Mouse (Mus musculus) hindbrain, embryonic 15.5 days (tissue): ENCODE measurements around the gene Borcs8. TPM values are rescaled to one million over a fixed set of nuclear protein-coding genes. Genes with fewer than 3 reads are reported as not detected.

Experiments
- ATAC-seq: fragments of 200-750 bp; cut with Nextera tagmentation; 2 replicates; pipeline ENCODE4 v1.8.0; 2017; ENCODE audit warnings: low read depth, moderate number of reproducible peaks, moderate TSS enrichment; ENCODE audit not compliant: low FRiP score
- H3K27ac ChIP-seq: fragments of 300-500 bp; sonication (generic); replicated peaks from 2 replicates; pipeline ENCODE4 v1.5.1; 2015; ENCODE audit warnings: mild to moderate bottlenecking, inconsistent platforms
- H3K27me3 ChIP-seq: fragments of 300-500 bp; sonication (generic); 2 replicates; pipeline ENCODE4 v1.6.1; 2015; ENCODE audit warnings: control low read depth, inconsistent platforms
- H3K36me3 ChIP-seq: fragments of 300-500 bp; sonication (generic); 2 replicates; pipeline ENCODE4 v1.6.1; 2015; ENCODE audit warnings: control low read depth, inconsistent platforms
- H3K4me1 ChIP-seq: fragments of 300-500 bp; sonication (generic); replicated peaks from 2 replicates; pipeline ENCODE4 v1.6.1; 2015; ENCODE audit warnings: control low read depth, inconsistent platforms
- H3K4me2 ChIP-seq: fragments of 300-500 bp; sonication (generic); 2 replicates; pipeline ENCODE4 v1.6.1; 2015; ENCODE audit warnings: moderate library complexity, mild to moderate bottlenecking, inconsistent platforms
- H3K4me3 ChIP-seq: fragments of 300-500 bp; sonication (generic); 2 replicates; pipeline ENCODE4 v1.5.1; 2015; ENCODE audit warnings: mild to moderate bottlenecking, inconsistent platforms
- H3K9ac ChIP-seq: fragments of 300-500 bp; sonication (generic); 2 replicates; pipeline ENCODE4 v1.6.1; 2015; ENCODE audit warnings: inconsistent platforms
- H3K9me3 ChIP-seq: fragments of 300-500 bp; sonication (generic); 2 replicates; pipeline ENCODE4 v1.6.1; 2016; ENCODE audit warnings: control low read depth, inconsistent platforms
- WGBS: fragments of 180-500 bp; shearing (Covaris S2); methylation state at CpG from one replicate; pipeline ENCODE4 v1.1.7; 2015; 5-methylcytosine and 5-hydroxymethylcytosine counted together
- polyA plus RNA-seq: library from polyadenylated mRNA; unstranded; fragments of >200 nt; fragmentation: Nextera tagmentation; extraction: Ambion mirVana; gene quantifications from 2 replicates; pipeline ENCODE4 v1.2.1, GENCODE M21; 2015

Borcs8 gene
- polyA plus RNA-seq, 1 experiment from 2014 or later: 55.1 TPM

DNA sequence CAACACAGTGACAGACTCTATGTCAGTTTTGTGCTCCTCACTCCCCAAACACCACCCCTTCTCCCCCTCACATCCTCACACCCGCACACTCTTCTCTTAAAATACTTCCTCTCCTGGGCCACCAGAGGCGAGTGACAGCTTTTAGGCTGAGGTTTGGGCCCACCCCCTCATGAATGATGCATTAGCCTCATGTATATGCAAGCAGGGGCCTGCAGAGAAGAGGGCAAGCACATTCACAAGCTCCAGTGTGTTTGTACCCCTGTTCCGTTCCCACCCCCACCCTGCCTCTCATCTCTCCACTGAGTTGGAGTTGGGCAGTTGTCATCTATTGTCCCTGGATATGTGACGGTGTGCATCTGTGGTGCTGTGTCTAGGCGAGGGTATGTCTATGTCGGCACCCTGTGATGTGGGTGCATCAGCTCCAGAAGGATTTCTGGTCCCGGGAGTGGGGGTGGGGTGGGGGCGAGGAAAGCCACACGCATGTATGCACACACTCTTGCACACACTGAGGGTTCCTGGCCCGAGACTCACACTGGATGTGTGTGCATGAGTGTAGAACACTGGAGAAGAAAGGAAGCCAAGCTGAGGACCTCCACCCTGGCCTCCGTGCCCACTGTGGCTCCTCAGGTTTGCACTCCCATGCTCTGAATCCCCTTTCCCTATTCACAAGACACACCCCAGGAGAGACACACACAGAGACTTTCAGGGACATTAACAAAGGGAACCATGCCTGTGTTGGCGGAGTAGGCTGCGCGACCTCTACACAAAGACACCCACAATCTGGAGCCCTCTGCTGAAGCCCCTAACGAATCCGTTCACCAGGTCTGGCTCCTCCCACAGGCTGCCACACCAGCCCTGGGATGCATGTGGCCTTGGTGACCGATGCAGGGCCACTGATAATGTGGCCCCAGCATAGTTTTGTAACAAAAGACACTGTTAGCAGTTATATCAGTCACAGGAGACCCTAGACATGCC is 20.3 kb upstream of the Borcs8 start:
- H3K27me3 ChIP-seq: no peaks in the 10 kb centered on the region
- peak overlapping the region; percentile 62 for H3K4me2 ChIP-seq
- H3K9me3 ChIP-seq: no peaks in the 10 kb centered on the region
- H3K9ac ChIP-seq: peak overlapping the region; percentile 77
- H3K36me3 ChIP-seq: peaks cover 16% of the 10 kb centered on the region
- ATAC-seq: peak; percentile 79
- H3K4me1 ChIP-seq: peaks cover 29% of the 10 kb centered on the region
- H3K4me3 ChIP-seq: peak overlapping the region; percentile 58
- WGBS: 4% methylated on average over 17 of the region's 17 CpGs
- peak overlapping the region; percentile 89 for H3K27ac ChIP-seq

DNA sequence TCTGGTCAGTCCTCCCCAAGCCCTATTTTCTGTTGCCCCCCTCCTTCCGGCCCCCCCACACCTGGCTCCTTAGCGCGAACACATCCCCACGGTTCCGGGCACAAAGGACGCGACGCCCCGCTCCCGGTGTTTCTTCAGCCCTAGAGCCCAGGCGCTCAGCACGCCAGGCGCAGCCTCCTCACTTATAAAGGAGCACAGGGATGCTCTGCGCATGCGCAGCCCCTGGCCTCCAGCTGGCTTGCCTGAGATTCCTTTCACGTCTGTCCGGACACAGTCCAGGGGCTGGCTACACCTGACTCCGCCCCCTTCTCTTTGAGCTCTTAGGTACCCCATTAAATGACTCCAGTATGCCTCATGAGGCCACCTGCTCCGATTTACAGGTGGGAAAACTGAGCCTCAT is 18.6 kb upstream of the Borcs8 start, which contains the start of gene Ncan:
Ncan (minus strand) TSS at position 207 of the 400 bp plus-strand sequence.
- peaks cover 24% of the 10 kb centered on the region for H3K4me1 ChIP-seq
- 2% methylated on average over 19 of the region's 19 CpGs for WGBS
- no peaks in the 10 kb centered on the region for H3K9me3 ChIP-seq
- peaks cover under 1% of the 10 kb centered on the region; the same call in 1 of the 2 replicates for H3K36me3 ChIP-seq
- peak; percentile 71 for ATAC-seq
- no peaks in the 10 kb centered on the region for H3K27me3 ChIP-seq
- H3K9ac ChIP-seq: peak within 1 kb of the TSS; percentile 77
- peak within 1 kb of the TSS; percentile 62 for H3K4me2 ChIP-seq
- peak within 1 kb of the TSS; percentile 89 for H3K27ac ChIP-seq
- peak within 1 kb of the TSS; percentile 58 for H3K4me3 ChIP-seq

DNA sequence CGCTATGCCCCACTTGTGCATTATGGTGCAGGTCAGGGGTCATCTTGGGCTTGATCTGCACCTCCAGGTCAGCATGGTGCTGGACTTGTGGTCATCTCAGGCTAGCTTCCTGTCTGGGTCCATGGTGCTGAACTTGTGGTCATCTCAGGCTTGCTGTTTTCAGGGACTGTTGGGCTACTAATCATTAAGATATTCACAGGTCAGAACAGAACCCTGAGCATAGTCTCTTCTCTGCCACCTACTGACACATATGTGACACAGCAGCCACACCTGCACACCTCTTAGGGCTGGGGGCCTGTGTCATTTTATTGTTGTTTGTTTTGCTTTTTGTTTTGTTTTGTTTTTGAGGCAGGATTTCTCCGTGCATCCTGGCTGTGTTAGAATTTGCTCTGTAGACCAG is 16.4 kb upstream of the Borcs8 start:
- H3K27me3 ChIP-seq: no peaks in the 10 kb centered on the region
- H3K27ac ChIP-seq: no peak overlapping the region
- H3K9ac ChIP-seq: no peak overlapping the region
- ATAC-seq: no peak
- H3K4me1 ChIP-seq: peaks cover 9% of the 10 kb centered on the region
- H3K4me2 ChIP-seq: no peak overlapping the region
- WGBS: 59% methylated on average over 2 of the region's 2 CpGs
- H3K9me3 ChIP-seq: no peaks in the 10 kb centered on the region
- H3K36me3 ChIP-seq: no peaks in the 10 kb centered on the region
- no peak overlapping the region for H3K4me3 ChIP-seq

DNA sequence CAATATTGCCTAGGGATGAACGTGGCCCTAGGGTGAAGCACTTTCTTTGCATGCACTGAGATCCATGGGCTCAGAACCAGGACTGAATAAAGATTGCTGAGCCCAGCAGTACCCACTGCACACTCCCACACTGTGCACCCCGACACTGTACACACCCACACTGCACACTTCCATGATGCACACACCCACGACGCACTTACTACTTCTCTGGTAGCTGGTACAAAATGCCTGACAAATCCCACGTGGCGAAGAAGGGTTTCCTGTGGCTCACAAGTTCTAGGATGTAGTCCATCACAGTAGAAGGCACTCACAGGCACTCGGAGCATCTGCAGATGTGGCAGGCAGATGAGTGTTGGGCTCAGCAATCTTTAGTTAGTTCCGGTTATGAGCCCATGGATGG is 14.3 kb upstream of the Borcs8 start:
- Histone ChIP-seq H3K9ac (no peak overlapping the region), H3K4me2 (no peak overlapping the region), H3K27me3 (no peaks in the 10 kb centered on the region), H3K9me3 (no peaks in the 10 kb centered on the region), H3K4me3 (no peak overlapping the region), H3K36me3 (no peaks in the 10 kb centered on the region), H3K4me1 (0 out of 2 replicates have a peak, but pooled peaks cover 5% of the 10 kb centered on the region), H3K27ac (no peak overlapping the region)
- WGBS: 68% methylated on average over 8 of the region's 8 CpGs
- ATAC-seq: no peak

DNA sequence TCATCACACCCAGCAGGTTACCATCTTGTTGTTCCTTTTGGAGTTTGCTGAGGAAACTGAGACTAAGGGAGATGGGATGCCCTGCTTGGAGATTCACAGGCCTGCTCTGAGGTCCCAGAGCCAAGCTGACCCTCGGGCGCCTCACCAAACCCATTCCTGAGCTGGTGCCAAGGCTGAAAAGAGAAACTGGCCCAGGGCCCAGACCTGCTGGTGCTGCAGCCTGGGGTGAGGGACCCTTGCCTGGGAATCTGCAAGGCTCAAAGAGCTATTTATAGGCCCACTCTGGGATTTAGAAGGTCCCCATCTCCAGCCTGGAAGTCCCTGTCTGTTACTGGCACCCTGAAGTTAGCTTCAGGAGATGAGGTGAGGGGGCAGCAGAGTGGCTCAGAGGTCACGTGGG is 10.9 kb upstream of the Borcs8 start:
- Histone ChIP-seq H3K4me2 (no peak overlapping the region), H3K9me3 (no peaks in the 10 kb centered on the region), H3K27ac (peak overlapping the region; percentile 74), H3K36me3 (peaks cover 6% of the 10 kb centered on the region; the same call in 1 of the 2 replicates), H3K4me1 (peaks cover 20% of the 10 kb centered on the region), H3K9ac (no peak overlapping the region), H3K27me3 (no peaks in the 10 kb centered on the region), H3K4me3 (no peak overlapping the region)
- WGBS: 65% methylated on average over 3 of the region's 3 CpGs
- no peak for ATAC-seq

DNA sequence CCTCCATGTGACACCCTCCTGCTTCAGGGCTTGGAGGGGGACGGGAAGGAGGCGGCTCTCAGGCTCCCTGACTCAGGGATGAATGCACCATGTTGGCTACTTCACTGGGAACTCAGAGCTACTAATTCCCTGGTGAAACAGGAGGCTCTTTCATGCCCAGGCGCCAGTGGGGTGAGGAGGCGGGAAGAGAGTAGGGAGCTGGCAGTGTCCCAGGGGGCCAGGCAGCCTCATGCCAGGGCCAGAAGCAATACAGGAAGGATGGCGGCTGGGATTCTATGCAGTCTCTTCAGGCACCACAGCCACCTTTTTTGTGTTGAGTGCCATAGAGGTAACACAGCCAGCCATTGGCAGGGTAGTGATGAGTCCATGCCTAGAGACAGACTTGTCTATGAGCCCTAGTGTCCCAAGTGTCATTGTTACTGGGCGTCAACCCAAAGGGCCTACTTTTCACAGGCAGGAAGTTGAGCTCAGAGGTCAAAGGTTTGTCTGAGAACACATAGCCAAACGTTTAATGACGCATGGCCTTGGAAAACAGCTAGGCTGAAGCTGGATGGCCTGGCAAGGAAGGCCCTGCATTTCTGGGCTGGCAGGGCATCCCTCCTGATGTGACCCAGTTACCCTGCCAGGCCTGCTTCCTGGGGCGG is 9.9 kb upstream of the Borcs8 start:
- H3K27ac ChIP-seq: peak overlapping the region; percentile 74
- no peak overlapping the region for H3K9ac ChIP-seq
- peak; percentile 74 for ATAC-seq
- no peaks in the 10 kb centered on the region for H3K9me3 ChIP-seq
- H3K4me2 ChIP-seq: no peak overlapping the region
- peaks cover 20% of the 10 kb centered on the region for H3K4me1 ChIP-seq
- no peaks in the 10 kb centered on the region for H3K27me3 ChIP-seq
- no peak overlapping the region for H3K4me3 ChIP-seq
- 58% methylated on average over 9 of the region's 9 CpGs for WGBS
- H3K36me3 ChIP-seq: peaks cover 10% of the 10 kb centered on the region

DNA sequence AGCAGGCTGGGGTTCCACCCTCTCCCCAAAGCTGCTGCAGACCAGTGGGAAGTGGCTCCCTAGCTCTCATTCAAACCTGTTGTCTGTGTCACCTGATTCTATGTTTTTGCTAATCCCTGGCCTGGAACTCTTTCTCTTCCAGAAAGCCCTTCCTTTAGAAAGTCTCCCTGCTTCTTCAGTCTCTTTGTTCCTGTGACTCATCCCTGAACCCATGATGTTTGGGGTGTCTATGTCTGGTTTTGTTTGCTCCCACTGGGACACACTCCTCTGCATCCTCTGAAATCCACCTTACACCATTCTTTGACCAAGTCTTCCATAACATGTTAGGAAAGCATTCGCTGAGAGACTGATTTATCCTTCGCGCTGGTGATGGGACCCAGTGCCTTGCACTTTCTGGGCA is 9.2 kb upstream of the Borcs8 start:
- no peak for ATAC-seq
- H3K27ac ChIP-seq: peak overlapping the region; percentile 74
- no peak overlapping the region for H3K9ac ChIP-seq
- H3K4me1 ChIP-seq: peaks cover 20% of the 10 kb centered on the region
- 81% methylated on average over 3 of the region's 3 CpGs for WGBS
- H3K4me3 ChIP-seq: no peak overlapping the region
- H3K36me3 ChIP-seq: peaks cover 17% of the 10 kb centered on the region
- H3K27me3 ChIP-seq: no peaks in the 10 kb centered on the region
- H3K9me3 ChIP-seq: no peaks in the 10 kb centered on the region
- H3K4me2 ChIP-seq: no peak overlapping the region

DNA sequence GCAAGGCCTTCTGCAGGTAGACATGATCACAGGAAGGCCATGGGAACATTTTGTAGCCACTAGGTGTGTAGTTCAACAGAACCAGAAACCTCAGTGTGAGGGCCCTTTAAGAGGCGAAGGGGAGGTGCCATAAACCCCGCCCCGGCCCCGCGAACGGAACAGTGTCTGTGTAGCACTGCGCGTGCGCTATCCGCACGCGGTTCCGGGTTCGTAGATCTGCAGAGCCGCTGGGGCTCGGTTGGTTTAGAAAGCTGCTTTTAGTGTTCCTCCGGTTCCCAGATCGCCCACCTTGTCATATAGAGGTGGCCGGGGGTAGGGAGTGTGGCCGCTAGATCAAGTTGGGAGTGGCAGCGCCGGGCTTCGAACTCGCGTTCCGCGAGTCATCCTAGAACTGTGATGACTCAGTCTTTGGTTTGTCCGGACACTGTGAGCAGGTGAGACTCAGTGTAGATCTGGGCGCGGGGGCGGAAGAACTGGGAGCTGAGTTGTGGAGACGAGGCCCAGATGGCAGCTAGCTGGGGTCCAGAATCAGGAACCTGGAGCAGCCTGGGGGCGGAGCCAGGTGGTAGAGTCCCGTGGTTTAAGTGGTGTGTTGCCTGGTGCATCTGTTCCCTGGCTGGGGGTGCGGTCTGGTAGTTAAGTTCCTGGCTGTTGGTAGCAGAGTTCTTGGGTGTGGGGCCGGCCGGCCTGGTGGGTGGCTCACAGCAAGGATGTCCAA is 8.0 kb upstream of the Borcs8 start, which contains the start of gene Nr2c2ap:
Nr2c2ap (plus strand) TSS at position 168 of the 718 bp plus-strand sequence.
- Histone ChIP-seq H3K9me3 (no peaks in the 10 kb centered on the region), H3K4me1 (peaks cover 20% of the 10 kb centered on the region), H3K9ac (peak within 1 kb of the TSS; percentile 47), H3K4me2 (peak within 1 kb of the TSS; percentile 74), H3K27me3 (no peaks in the 10 kb centered on the region), H3K4me3 (peak within 1 kb of the TSS; percentile 63), H3K27ac (peak within 1 kb of the TSS; percentile 74), H3K36me3 (peaks cover 24% of the 10 kb centered on the region)
- ATAC-seq: peak; percentile 82
- under 1% methylated on average over 37 of the region's 37 CpGs for WGBS

DNA sequence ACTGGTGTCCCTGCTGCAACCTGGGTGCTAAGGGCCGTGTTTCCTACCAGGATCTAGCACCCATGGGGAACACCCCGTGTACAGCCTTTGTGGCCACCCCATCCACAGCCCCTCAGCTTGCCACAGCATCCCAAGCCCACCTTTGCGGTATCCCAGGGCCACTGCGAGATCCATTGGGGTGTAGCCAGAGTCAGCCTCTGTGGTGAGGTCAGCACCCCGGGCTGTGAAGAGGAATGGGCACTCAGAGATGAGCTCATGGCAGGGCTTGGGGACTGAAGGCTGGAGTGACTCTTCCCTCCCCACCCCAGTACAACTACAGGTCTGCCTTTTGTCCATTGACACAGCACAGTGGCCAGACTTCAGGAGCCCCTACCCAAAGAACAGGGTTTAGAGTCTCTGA is 5.2 kb upstream of the Borcs8 start:
- no peaks in the 10 kb centered on the region for H3K9me3 ChIP-seq
- H3K36me3 ChIP-seq: peaks cover 24% of the 10 kb centered on the region
- no peak overlapping the region for H3K4me3 ChIP-seq
- H3K27ac ChIP-seq: no peak overlapping the region
- H3K9ac ChIP-seq: no peak overlapping the region
- ATAC-seq: no peak
- no peaks in the 10 kb centered on the region for H3K27me3 ChIP-seq
- no peak overlapping the region for H3K4me2 ChIP-seq
- 94% methylated on average over 5 of the region's 5 CpGs for WGBS
- H3K4me1 ChIP-seq: peaks cover 28% of the 10 kb centered on the region

DNA sequence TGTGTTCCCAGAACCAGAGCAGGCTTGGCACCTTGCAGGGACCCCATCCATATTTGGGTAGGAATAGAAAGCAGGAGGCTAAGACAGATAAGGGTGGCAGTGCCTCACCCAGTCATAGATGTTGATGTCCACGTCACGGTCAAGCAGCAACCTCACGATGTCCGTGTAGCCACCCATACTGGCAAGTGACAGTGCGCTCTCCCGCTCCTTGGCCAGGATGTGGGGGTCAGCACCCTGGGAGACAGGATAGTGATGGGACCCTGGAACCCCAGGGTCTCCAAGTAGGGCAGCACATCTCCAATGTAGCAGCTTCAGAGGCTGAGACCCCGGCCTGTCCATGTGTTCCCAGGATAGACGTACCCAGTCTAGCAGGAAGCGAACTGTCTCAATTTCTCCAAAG is 4.4 kb upstream of the Borcs8 start:
- WGBS: 95% methylated on average over 9 of the region's 9 CpGs
- ATAC-seq: no peak
- Histone ChIP-seq H3K27ac (no peak overlapping the region), H3K4me3 (no peak overlapping the region), H3K9ac (no peak overlapping the region), H3K4me1 (peaks cover 29% of the 10 kb centered on the region), H3K27me3 (no peaks in the 10 kb centered on the region), H3K9me3 (no peaks in the 10 kb centered on the region), H3K36me3 (peaks cover 24% of the 10 kb centered on the region), H3K4me2 (no peak overlapping the region)

DNA sequence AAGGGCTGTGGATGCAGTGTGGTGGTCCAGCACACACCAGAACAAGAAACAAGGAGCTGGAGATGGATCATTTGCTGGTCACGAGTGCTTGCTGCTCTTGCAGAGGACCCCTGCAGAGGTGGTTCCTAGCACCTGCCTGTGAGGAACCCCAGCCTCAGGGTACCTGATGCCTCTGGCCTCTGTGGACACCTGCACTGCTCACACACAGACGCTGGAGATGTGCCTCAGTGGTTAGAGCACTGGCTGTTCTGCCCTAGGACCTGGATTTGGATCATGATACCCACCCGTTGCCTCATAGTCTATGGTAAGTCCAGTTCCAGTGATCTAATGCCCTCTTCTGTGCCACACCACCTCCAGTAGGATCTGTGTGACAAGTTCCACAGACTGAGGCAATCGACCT is 2.7 kb upstream of the Borcs8 start:
- no peak overlapping the region for H3K9ac ChIP-seq
- WGBS: 85% methylated on average over 4 of the region's 4 CpGs
- H3K4me3 ChIP-seq: no peak overlapping the region
- no peak overlapping the region for H3K27ac ChIP-seq
- no peak for ATAC-seq
- peaks cover 24% of the 10 kb centered on the region for H3K36me3 ChIP-seq
- peaks cover 34% of the 10 kb centered on the region for H3K4me1 ChIP-seq
- H3K9me3 ChIP-seq: no peaks in the 10 kb centered on the region
- no peak overlapping the region for H3K4me2 ChIP-seq
- H3K27me3 ChIP-seq: no peaks in the 10 kb centered on the region
